Comparison of ENCODE assay signal across 29 mouse cellular contexts in the genomic region with DNA sequence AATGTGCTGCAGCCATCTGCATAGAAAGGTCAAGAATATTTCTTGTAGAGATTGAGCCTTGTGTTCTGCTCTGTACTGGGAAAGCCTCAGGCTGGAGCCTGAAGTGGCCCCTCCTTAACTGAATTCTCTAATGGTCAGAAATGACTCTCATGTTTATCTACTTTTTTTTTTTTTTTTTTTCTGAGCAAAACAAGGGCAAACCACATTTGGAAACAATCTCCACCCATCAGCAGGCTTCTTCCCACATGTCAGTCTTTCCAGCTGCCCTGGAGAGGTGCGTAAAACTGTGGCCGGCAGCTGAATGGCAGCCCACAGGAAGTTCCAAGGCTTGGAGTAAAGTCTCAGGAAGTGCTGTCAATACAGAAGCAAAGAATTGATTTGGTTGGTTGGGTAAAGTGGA. TPM values are rescaled to one million over a fixed set of nuclear protein-coding genes. Genes with fewer than 3 reads are reported as not detected.
DNase-seq lines count a peak whose midpoint lies in the region; ATAC-seq and TF ChIP-seq lines count a peak whose summit lies in the region.
"Had no signal": no experiment of that assay in that cellular context is flagged by ENCODE, and none has a peak within 500 bp of the region (broad histone marks: within the 10 kb centered on the region; RNA-seq: fewer than 3 reads in every experiment).

No protein-coding gene starts in this region.

- whole genome bisulfite sequencing in lung, adult 2 months = 20% methylated on average over 2 of the region's 2 CpGs
- WGBS in embryonic facial prominence, embryonic 10.5 days = 20% methylated on average over 2 of the region's 2 CpGs
- WGBS in liver, postnatal 0 days (ENCODE audit: insufficient replicate concordance) = 35% methylated on average over 2 of the region's 2 CpGs
- 68% methylated on average over 2 of the region's 2 CpGs for WGBS in stomach, postnatal 0 days

- TF ChIP-seq POLR2A in lung, adult 2 months (IDR thresholded peaks at IDR 0.05; ENCODE audit: borderline replicate concordance, extremely low read depth, low read depth, low read length) = no peak

- H3K9ac ChIP-seq in liver, postnatal 0 days (replicated peaks) = no peak overlapping the region
- H3K9ac ChIP-seq in stomach, postnatal 0 days (ENCODE audit: low read length) = no peak overlapping the region
- H3K9ac ChIP-seq: embryonic facial prominence, embryonic 13.5 days; forebrain, embryonic 13.5 days; kidney, embryonic 15.5 days; limb, embryonic 12.5 days; liver, embryonic 15.5 days; neural tube, embryonic 12.5 days had no signal

- no peaks in the 10 kb centered on the region for H3K36me3 ChIP-seq in embryonic facial prominence, embryonic 10.5 days (replicated peaks)
- H3K36me3 ChIP-seq in liver, postnatal 0 days (replicated peaks; ENCODE audit: insufficient read depth, low read length) = no peaks in the 10 kb centered on the region
- H3K36me3 ChIP-seq in stomach, postnatal 0 days (ENCODE audit: control insufficient read depth, insufficient read depth, low read length) = no peaks in the 10 kb centered on the region
- H3K36me3 ChIP-seq: embryonic facial prominence, embryonic 13.5 days; hindbrain, embryonic 10.5 days; kidney, embryonic 15.5 days; limb, embryonic 12.5 days; liver, embryonic 15.5 days; neural tube, embryonic 12.5 days had no signal

- no peak overlapping the region for H3K4me3 ChIP-seq in lung, adult 2 months (replicated peaks; ENCODE audit: extremely low read depth, low read depth, low read length)
- H3K4me3 ChIP-seq in embryonic facial prominence, embryonic 10.5 days = no peak overlapping the region
- no peak overlapping the region for H3K4me3 ChIP-seq in liver, postnatal 0 days (ENCODE audit: low read depth, low read length)
- no peak overlapping the region for H3K4me3 ChIP-seq in stomach, postnatal 0 days (ENCODE audit: low read depth, low read length)
- H3K4me3 ChIP-seq: embryonic facial prominence, embryonic 13.5 days; erythroblast, embryonic 14.5 days; forebrain, embryonic 13.5 days; hindbrain, embryonic 10.5 days; kidney, embryonic 15.5 days; left cerebral cortex, adult 2 months; limb, embryonic 12.5 days; liver, embryonic 15.5 days; neural tube, embryonic 12.5 days had no signal

- H3K4me1 ChIP-seq in lung, adult 2 months (ENCODE audit: control insufficient read depth, insufficient read depth, low read length) = peaks cover 3% of the 10 kb centered on the region; the same call in 1 of the 2 replicates
- H3K4me1 ChIP-seq in embryonic facial prominence, embryonic 10.5 days = peaks cover 8% of the 10 kb centered on the region
- H3K4me1 ChIP-seq in liver, postnatal 0 days (ENCODE audit: insufficient read depth) = no peaks in the 10 kb centered on the region
- H3K4me1 ChIP-seq in stomach, postnatal 0 days (replicated peaks; ENCODE audit: control insufficient read depth, insufficient read depth) = no peaks in the 10 kb centered on the region
- H3K4me1 ChIP-seq: embryonic facial prominence, embryonic 13.5 days; forebrain, embryonic 13.5 days; hindbrain, embryonic 10.5 days; liver, embryonic 15.5 days; neural tube, embryonic 12.5 days had no signal

- H3K4me2 ChIP-seq in liver, postnatal 0 days (ENCODE audit: low read depth, low read length) = no peak overlapping the region
- no peak overlapping the region for H3K4me2 ChIP-seq in stomach, postnatal 0 days (replicated peaks; ENCODE audit: low read depth)
- H3K4me2 ChIP-seq: embryonic facial prominence, embryonic 13.5 days; forebrain, embryonic 13.5 days; kidney, embryonic 15.5 days; limb, embryonic 12.5 days; liver, embryonic 15.5 days; neural tube, embryonic 12.5 days had no signal

- H3K9me3 ChIP-seq in embryonic facial prominence, embryonic 10.5 days = no peaks in the 10 kb centered on the region
- no peaks in the 10 kb centered on the region for H3K9me3 ChIP-seq in liver, postnatal 0 days (ENCODE audit: low read length)
- H3K9me3 ChIP-seq in stomach, postnatal 0 days (ENCODE audit: control insufficient read depth, low read length) = no peaks in the 10 kb centered on the region
- H3K9me3 ChIP-seq: embryonic facial prominence, embryonic 13.5 days; forebrain, embryonic 13.5 days; hindbrain, embryonic 10.5 days; kidney, embryonic 15.5 days; limb, embryonic 12.5 days; liver, embryonic 15.5 days; neural tube, embryonic 12.5 days had no signal

- H3K27ac ChIP-seq in embryonic facial prominence, embryonic 10.5 days (replicated peaks) = no peak overlapping the region
- H3K27ac ChIP-seq in liver, postnatal 0 days (ENCODE audit: low read depth) = no peak overlapping the region
- H3K27ac ChIP-seq in stomach, postnatal 0 days (replicated peaks) = no peak overlapping the region
- H3K27ac ChIP-seq: embryonic facial prominence, embryonic 13.5 days; forebrain, embryonic 13.5 days; hindbrain, embryonic 10.5 days; kidney, embryonic 15.5 days; left cerebral cortex, adult 2 months; limb, embryonic 12.5 days; liver, embryonic 15.5 days; neural tube, embryonic 12.5 days had no signal

- peak; percentile 15 for DNase-seq in lung, postnatal 10 days
- DNase-seq in lung, adult 2 months = no peak
- peak; percentile 37 for DNase-seq in NIH3T3 (ENCODE audit: low read depth)
- DNase-seq in embryonic facial prominence, embryonic 10.5 days (ENCODE audit: low spot score) = peak; percentile 35
- peak; percentile 50 for DNase-seq in skeletal muscle tissue, adult 2 months (ENCODE audit: low read depth, low spot score)
- no peak for DNase-seq in liver, postnatal 0 days
- DNase-seq in stomach, postnatal 0 days (ENCODE audit: low spot score) = no peak
- DNase-seq: adrenal gland, postnatal 25 days; cerebellum, adult 18-20 months; cerebellum, postnatal 10 days; gastrocnemius, postnatal 25 days; heart, postnatal 14 days; kidney, adult 18-20 months; kidney, postnatal 25 days; right cerebral cortex, adult 18-20 months; thymus, postnatal 4 days had no signal

- no peaks in the 10 kb centered on the region for H3K27me3 ChIP-seq in embryonic facial prominence, embryonic 10.5 days (replicated peaks; ENCODE audit: low read depth, poor library complexity, severe bottlenecking)
- no peaks in the 10 kb centered on the region for H3K27me3 ChIP-seq in liver, postnatal 0 days (ENCODE audit: insufficient read depth, low read length)
- H3K27me3 ChIP-seq in stomach, postnatal 0 days (ENCODE audit: control insufficient read depth, insufficient read depth, low read length) = no peaks in the 10 kb centered on the region
- H3K27me3 ChIP-seq: CH12.LX; embryonic facial prominence, embryonic 13.5 days; forebrain, embryonic 13.5 days; kidney, embryonic 15.5 days; limb, embryonic 12.5 days; neural tube, embryonic 12.5 days had no signal

- TF ChIP-seq CTCF in lung, adult 2 months (IDR thresholded peaks at IDR 0.05; ENCODE audit: insufficient read depth, low read length) = no peak
- no peak for TF ChIP-seq CTCF in liver, postnatal 0 days (IDR thresholded peaks at IDR 0.05; ENCODE audit: low read depth)
- TF ChIP-seq CTCF in stomach, postnatal 0 days (IDR thresholded peaks at IDR 0.05; ENCODE audit: low read depth) = no peak

- TF ChIP-seq EP300 in liver, postnatal 0 days (IDR thresholded peaks at IDR 0.05; ENCODE audit: low read depth) = no peak
- no peak for TF ChIP-seq EP300 in stomach, postnatal 0 days (optimal IDR thresholded peaks at IDR 0.05)

- no peak for ATAC-seq in liver, postnatal 0 days
- ATAC-seq in stomach, postnatal 0 days (ENCODE audit: low FRiP score, low TSS enrichment) = no peak
- ATAC-seq: forebrain, embryonic 13.5 days; hindbrain, embryonic 16.5 days; midbrain, embryonic 16.5 days; Patski had no signal

RNA-seq across cellular contexts. Expression of gene Sestd1, which starts 6.4 kb away (rescaled TPM):
- 6.6 and 12.1 TPM in 2 replicates for polyA plus RNA-seq in lung, adult 2 months (2012; rRNA removed)
- polyA plus RNA-seq in embryonic facial prominence, embryonic 10.5 days (2016; fragmentation: Nextera tagmentation; extraction: Ambion mirVana) = 23.0 and 25.0 TPM in 2 replicates
- polyA plus RNA-seq in liver, postnatal 0 days (2015; fragmentation: Nextera tagmentation; extraction: Ambion mirVana) = 0.44 and 0.61 TPM in 2 replicates
- polyA plus RNA-seq in stomach, postnatal 0 days (2015; fragmentation: Nextera tagmentation; extraction: Ambion mirVana) = 7.5 and 7.6 TPM in 2 replicates
- polyA plus RNA-seq: erythroblast, embryonic 14.5 days had no signal

Comparison
In these comparisons a context has a peak if more than half of its experiments do, and no peak if none do; other contexts are left out.
1. DNase-seq: peak in lung, postnatal 10 days (single experiment), NIH3T3 (single experiment), embryonic facial prominence, embryonic 10.5 days (single experiment) and skeletal muscle tissue, adult 2 months (single experiment); none in lung, adult 2 months (single experiment), liver, postnatal 0 days (single experiment) and stomach, postnatal 0 days (single experiment).